Mouse (Mus musculus): ENCODE measurements around the gene Macrod2.
"Not testable (repeated sequence)": the region's sequence is repeated elsewhere in the genome, so short reads cannot be mapped to it uniquely, and the experiment has no call there.

Macrod2 gene

GRCm38 (mm10) chr2:140698585-140698984 lies 303.5 kb downstream of the Macrod2 start:
- no peak for DNase-seq (ENCODE audit: low spot score in 2 of 2)

GRCm38 (mm10) chr2:140703377-140703776 lies 308.3 kb downstream of the Macrod2 start:
- no peak for DNase-seq (ENCODE audit: low spot score in 2 of 2)

- no peak for DNase-seq (ENCODE audit: low spot score in 2 of 2)
Measured at GRCm38 (mm10) chr2:140704146-140704545, 309.0 kb downstream of the Macrod2 start.

GRCm38 (mm10) chr2:140705278-140705677 lies 310.2 kb downstream of the Macrod2 start:
- DNase-seq (ENCODE audit: low spot score in 2 of 2): no peak

GRCm38 (mm10) chr2:140707550-140707949 lies 312.4 kb downstream of the Macrod2 start:
- DNase-seq (ENCODE audit: low spot score in 2 of 2): no peak

GRCm38 (mm10) chr2:140715822-140716221 lies 320.7 kb downstream of the Macrod2 start:
- DNase-seq (ENCODE audit: low spot score in 2 of 2): no peak

- no peak for DNase-seq (ENCODE audit: low spot score in 2 of 2)
Measured at GRCm38 (mm10) chr2:140717407-140717806, 322.3 kb downstream of the Macrod2 start.

GRCm38 (mm10) chr2:140732616-140733183 lies 337.6 kb downstream of the Macrod2 start:
- no peak for DNase-seq (ENCODE audit: low spot score in 2 of 2)

GRCm38 (mm10) chr2:140740511-140740910 lies 345.4 kb downstream of the Macrod2 start:
- DNase-seq (ENCODE audit: low spot score in 2 of 2): no peak

- not testable (repeated sequence) for DNase-seq (ENCODE audit: low spot score in 2 of 2)
Measured at GRCm38 (mm10) chr2:140742954-140743353, 347.8 kb downstream of the Macrod2 start.

- no peak for DNase-seq (ENCODE audit: low spot score in 2 of 2)
Measured at GRCm38 (mm10) chr2:140758881-140759280, 363.8 kb downstream of the Macrod2 start.

- DNase-seq (ENCODE audit: low spot score in 2 of 2): no peak
Measured at GRCm38 (mm10) chr2:140759732-140760131, 364.6 kb downstream of the Macrod2 start.

- peak in 1 of 2 experiments; percentile 21 for DNase-seq (ENCODE audit: low spot score in 2 of 2)
Measured at GRCm38 (mm10) chr2:140760137-140760536, 365.0 kb downstream of the Macrod2 start.

- DNase-seq (ENCODE audit: low spot score in 2 of 2): no peak
Measured at GRCm38 (mm10) chr2:140763076-140763891, 368.2 kb downstream of the Macrod2 start.

- DNase-seq (ENCODE audit: low spot score in 2 of 2): no peak
Measured at GRCm38 (mm10) chr2:140769473-140769872, 374.4 kb downstream of the Macrod2 start.

GRCm38 (mm10) chr2:140772825-140773224 lies 377.7 kb downstream of the Macrod2 start:
- DNase-seq (ENCODE audit: low spot score in 2 of 2): no peak

GRCm38 (mm10) chr2:140773456-140773855 lies 378.3 kb downstream of the Macrod2 start:
- DNase-seq (ENCODE audit: low spot score in 2 of 2): no peak

GRCm38 (mm10) chr2:140774808-140775370 lies 379.8 kb downstream of the Macrod2 start:
- DNase-seq (ENCODE audit: low spot score in 2 of 2): no peak

GRCm38 (mm10) chr2:140775448-140776101 lies 380.5 kb downstream of the Macrod2 start:
- no peak for DNase-seq (ENCODE audit: low spot score in 2 of 2)

- no peak for DNase-seq (ENCODE audit: low spot score in 2 of 2)
Measured at GRCm38 (mm10) chr2:140778212-140778611, 383.1 kb downstream of the Macrod2 start.

GRCm38 (mm10) chr2:140783041-140783440 lies 387.9 kb downstream of the Macrod2 start:
- no peak for DNase-seq (ENCODE audit: low spot score in 2 of 2)

GRCm38 (mm10) chr2:140784626-140785025 lies 389.5 kb downstream of the Macrod2 start:
- no peak for DNase-seq (ENCODE audit: low spot score in 2 of 2)

All from right cerebral cortex, adult 2 months (tissue).